Mouse (Mus musculus) adrenal gland, adult (tissue): ENCODE data around the gene 2010111I01Rik.
"Not testable (repeated sequence)": the region's sequence is repeated elsewhere in the genome, so short reads cannot be mapped to it uniquely, and the experiment has no call there.

ENCODE experiments used
- DNase-seq, 2 experiments: peaks; one replicate each; pipeline ENCODE4 v3.0.0; 2022 to 2023; ENCODE audit warnings: low spot score in 1 of 2; ENCODE audit not compliant: inconsistent age in 2 of 2

The 2010111I01Rik gene

GRCm38 (mm10) chr13:63073911-63074675, 109.4 kb downstream of the 2010111I01Rik start:
- no peak for DNase-seq

GRCm38 (mm10) chr13:63074676-63074991, 109.9 kb downstream of the 2010111I01Rik start:
- no peak for DNase-seq

GRCm38 (mm10) chr13:63075331-63075855, 110.7 kb downstream of the 2010111I01Rik start:
- DNase-seq = no peak

DNA sequence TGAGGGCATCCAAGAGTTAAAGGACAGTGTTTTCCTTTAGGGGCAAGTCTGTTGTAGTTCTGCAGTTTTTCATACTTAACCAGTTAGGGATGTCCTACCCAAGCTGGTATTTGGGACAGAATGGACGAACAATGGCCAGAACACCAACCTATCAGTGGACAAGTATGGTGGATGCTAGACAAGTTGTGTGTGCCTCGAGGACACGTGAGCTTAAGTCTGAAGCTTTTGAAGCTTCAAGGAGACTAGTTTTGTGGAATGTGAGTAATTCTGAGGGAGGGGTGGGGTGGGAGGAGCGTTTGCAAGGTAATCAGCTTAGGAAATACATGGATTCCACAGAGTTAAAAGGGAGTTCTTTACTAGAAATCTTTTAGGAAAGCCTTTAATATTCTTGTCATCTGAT, 115.5 kb downstream of the 2010111I01Rik start:
- no peak for DNase-seq

- no peak for DNase-seq
These were observed 116.1 kb downstream of the 2010111I01Rik start for GRCm38 (mm10) chr13:63080823-63081222.

GRCm38 (mm10) chr13:63082555-63083136, 118.0 kb downstream of the 2010111I01Rik start:
- DNase-seq = no peak

DNA sequence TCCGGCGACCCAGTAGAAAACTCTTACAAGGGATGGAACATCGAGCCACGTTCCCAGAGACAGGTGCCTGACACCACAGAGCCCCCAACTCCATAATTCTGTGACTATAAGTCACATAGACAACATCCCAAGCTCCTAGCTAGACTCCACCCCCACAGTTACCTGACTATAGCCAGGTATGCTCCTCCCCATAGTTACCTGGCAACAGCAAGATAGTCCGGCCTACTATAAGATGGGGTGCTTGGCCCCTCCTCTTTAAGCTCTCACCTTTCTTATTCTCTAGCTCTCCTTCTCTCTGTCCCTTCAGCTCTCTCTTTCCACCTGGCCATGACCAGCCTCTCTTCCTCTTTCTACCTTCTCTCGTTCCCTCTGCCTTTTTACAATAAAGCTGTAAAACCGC, 118.4 kb downstream of the 2010111I01Rik start:
- DNase-seq = not testable (repeated sequence)

GRCm38 (mm10) chr13:63083663-63084062, 119.0 kb downstream of the 2010111I01Rik start:
- DNase-seq = no peak

DNA sequence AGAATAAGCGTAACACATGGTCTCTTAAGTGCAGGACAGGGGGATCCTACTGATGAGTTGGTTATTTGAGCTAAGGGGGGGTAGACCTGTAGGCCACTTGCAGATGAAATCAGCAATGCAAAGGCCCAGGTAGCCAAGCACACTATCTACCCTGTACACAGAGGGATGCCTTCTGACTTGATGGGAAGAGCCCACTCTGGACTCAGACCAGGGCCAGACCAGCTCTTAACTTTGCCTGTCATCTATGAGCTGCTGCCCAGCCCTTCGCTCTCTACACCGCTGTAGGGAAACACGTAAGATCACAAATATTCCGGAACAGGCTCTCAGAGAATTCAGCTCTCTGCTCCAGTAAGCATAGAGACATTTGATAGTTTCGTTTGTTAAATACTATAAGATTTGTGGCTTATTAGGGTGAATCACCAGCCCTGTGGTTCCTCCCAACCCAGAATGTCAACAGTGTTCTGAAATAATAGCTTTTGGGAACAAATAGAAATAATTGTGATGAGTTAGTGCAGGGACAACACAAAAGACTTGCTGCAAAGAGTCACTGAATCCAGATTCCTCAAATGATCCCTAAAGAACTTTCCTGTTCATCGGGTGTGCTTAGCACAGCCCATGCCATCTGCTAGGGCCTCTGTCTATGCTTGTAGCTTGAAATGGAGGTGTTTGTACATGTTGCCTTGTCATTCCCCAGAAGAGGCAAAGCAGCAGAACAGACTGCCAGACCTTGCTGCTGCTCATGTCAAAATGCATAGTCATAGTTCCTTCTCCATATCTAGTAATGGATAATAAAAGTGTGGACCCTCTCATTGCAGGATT, 123.4 kb downstream of the 2010111I01Rik start:
- DNase-seq = no peak

DNA sequence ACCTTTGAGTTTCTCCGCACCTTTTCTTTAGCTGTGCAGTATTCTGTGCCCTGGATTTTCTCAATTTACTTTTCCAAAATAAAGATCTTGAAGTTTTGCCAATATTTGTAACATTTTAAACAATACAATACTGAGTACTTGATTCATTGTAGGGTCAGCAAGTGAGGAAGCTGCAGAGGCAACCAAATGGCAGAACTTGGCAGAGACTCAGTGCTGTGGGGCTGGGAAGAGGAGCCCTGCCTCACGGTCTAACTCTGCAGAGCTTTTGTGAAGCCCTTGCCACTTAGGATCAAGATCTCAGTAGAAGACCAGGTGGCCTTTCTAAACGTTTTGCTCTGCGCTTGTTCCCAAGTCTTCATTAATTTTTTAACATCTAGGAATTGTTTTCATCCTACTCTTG, 124.8 kb downstream of the 2010111I01Rik start:
- peak in 1 of 2 experiments; percentile 45 for DNase-seq

- DNase-seq = no peak
These were observed 126.6 kb downstream of the 2010111I01Rik start for GRCm38 (mm10) chr13:63091246-63091645.

GRCm38 (mm10) chr13:63092299-63092698, 127.6 kb downstream of the 2010111I01Rik start:
- peak in 1 of 2 experiments; percentile 37 for DNase-seq

GRCm38 (mm10) chr13:63092874-63093273, 128.2 kb downstream of the 2010111I01Rik start:
- DNase-seq = no peak

- DNase-seq = peak; percentile 72 to 87
These were observed 128.9 kb downstream of the 2010111I01Rik start for GRCm38 (mm10) chr13:63093636-63094035.

DNA sequence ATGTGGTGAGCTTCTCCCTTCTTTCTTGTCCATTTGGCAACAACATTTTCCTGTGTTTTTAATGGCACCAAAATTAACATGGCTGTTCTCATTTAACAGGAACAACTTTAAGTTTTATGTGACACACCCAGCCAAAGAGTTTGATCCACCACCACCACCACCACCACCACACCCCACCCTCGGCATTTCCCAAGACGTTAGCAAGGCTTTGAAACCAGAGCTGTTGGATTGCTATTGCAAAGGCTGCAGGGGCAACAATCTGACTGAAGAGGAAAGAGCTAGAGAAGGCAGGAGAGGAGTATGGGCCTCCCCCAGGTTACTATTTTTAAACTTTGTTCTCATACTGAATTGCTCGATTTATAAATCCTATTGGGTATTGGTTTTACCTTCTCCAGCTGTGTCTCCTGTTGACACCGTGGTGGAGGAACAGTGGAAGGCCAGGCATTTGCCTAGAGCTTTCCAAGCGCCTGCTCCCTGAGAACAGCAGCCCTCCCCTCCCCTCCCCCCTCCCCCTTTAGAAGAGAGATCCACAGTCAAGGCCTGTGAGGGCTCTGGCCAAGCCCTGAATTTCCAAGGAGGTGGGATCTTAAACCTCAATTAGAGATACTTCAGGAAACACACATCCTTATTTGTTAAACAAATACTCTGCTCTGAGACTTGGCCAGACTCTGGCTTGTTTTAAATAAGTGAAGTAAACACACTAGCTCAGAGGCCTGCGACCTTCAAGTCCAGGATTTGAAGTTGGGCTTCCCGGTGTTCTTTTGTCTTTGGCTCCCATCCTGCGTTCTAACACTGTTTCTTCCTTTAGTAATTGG, 129.8 kb downstream of the 2010111I01Rik start:
- peak in 1 of 2 experiments; percentile 57 for DNase-seq

DNA sequence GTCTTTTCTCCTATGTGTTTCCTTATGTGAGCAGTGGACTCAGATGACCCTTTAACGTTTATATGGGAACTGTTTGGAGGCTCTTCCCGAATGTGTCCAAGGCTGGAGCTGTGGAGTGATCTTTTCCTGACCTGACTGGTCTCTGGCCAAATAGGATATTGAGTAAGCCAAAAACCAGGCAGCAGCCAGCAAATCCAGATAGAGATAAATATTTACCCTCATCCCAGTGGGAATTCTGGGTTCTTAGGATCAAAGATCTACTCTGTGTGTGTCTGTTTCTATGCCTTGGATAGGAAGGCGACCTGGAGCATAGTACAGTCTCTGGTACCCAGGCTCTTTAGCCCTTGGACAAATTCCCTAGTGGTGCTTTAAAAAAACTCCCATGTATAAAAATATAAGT, 132.1 kb downstream of the 2010111I01Rik start:
- DNase-seq = peak; percentile 41 to 70

DNA sequence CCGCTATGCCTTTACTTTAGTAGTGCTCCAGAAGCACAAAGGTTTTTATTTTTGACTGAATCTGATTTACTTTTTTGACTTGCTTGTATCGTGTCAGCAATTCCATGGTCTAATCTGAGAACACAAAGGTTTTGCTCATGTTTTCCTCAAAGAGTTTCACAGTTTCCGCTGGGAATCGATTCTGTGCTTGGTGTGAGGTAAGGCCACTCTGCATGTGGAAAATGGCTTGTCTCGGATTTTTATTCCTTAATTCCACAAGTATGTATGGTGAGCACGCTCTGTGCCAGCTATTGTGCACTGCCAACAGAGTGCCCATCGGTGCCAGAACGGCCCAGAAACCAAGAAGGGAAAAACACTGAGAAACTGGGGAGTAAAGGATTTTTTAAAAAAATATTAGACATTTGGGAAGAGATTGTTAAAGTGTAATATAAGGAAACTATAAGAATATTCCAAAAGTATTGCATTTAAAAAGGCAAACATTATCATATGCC, 132.8 kb downstream of the 2010111I01Rik start:
- no peak for DNase-seq

DNA sequence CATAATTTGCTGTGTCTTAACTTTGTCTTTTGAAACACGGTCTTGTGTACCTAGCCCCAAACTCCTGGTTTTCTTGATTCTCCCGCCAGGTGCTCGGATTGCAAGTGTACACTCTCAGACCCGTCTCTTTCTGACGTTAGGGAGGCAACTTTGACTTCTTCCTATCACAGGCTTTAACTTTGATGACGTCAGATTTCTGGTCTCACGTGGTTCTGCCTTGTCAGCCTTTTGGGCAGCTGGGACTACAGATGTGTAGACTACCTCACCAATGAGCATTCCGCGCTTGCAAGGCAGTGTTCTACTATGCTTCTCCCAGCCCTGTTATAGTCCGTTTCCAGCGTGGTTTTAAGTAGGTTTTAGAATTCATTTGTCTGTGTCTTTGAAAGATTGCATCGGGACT, 137.1 kb downstream of the 2010111I01Rik start:
- DNase-seq = no peak

GRCm38 (mm10) chr13:63102848-63103585, 138.3 kb downstream of the 2010111I01Rik start:
- no peak for DNase-seq

DNA sequence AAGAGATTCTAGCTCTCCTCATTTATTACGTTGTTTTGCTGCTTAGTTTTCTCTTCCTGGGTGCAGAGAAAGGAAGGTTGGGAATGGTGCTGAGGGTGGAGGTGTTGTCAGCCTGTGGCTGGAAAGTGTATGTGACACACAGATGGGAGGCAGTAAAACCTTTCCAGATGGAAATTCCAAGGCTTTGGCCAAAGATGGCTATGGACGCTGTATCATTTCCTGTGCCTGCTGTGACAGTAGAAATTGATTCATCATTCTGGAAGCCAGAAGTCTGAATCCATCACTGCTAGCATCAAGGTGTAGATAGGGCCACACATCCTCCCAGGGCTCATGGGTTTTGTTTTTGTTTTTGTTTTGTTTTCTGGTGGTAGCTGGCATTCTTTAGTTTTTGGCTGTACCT, 141.9 kb downstream of the 2010111I01Rik start:
- DNase-seq = peak in 1 of 2 experiments; percentile 26
